Mouse (Mus musculus) spleen, adult 12 weeks (tissue): ENCODE measurements around the gene Poc1b.

Experiments used
- DNase-seq: peaks from one replicate; pipeline ENCODE4 v3.0.0; 2022; ENCODE audit warnings: low spot score

Poc1b gene

DNA sequence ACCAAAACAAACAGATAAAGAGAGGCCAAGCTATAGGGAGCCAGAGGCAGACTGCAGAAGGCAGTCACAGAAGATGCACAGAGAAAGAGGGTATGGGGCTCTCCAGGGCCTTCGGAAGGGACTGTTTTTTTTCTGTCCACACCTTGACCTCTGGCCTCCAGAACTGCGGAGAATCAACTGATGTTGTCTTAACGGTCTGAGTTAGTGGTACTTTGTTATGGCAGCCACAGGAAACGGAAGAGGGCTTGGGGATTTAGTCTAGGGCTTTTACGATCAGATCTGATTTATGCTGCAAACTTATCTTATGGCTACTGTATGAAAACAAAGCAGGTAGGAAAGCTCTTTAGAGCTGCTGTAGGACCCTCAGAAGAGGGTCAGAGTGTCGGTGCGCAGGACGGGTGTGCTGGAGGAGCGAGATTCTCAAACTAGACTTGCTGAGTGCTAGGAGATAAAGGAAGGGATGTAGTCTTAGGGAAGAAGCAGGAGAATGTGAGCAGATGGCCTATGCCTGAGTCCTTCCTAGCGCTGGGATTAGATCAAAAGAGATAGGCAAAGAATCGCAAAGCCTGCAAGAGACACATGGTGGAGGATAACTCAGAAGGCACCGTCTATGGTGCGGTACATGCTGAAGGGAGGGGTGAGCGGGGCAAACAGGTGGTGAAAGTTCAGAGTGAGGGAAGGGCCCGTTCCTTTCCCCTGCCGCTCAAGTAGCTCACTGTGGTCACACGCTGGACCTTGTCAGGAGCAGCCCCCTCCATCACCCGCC lies 8.8 kb downstream of the Poc1b start:
- DNase-seq: no peak

- no peak for DNase-seq
These were observed 9.4 kb downstream of the Poc1b start for GRCm38 (mm10) chr10:99116237-99116632.

DNA sequence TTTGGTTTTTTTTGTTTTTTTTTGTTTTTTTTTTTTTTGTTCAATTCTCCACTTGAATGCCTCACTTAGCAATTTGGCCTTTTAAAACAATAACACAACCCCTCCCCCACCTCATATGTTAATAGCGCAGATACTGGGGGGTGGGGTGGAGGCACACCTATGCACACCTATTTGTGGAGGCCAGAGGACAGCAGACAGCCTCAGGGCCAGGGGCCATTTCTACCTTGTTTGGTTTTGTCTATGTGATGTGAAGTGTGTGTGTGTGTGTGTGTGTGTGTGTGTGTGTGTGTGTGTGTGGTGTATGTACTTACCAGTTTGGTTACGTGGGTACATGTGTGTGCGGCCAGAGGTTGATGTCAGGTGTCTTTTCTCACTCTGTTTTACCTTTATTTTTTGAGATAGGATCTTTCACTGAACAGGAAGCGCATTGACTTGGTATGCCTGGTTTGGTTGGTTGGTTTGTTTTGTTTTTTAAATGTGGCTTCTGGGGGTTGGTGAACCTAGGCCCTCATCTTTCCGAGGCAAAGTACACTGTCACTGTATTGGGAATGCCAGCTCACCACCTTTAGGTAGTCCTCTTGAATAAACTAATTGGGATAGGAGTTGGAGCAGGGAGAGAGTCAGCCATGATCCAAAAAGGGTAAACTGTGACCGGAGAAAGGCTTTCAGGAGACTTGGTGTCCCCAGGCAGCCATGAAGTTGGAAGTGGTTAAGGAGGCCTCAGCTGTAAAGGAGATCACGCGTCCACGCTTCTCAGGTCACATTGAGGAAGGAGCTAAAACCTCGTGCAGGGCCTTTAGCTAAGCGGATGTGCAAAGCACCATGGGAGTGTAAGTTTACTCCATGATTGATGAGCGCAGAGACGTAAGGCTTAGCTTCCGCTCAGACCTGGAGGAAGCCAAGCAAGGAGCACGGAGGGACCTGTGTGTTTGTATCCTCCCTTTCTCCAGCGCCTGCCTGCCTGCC lies 10.1 kb downstream of the Poc1b start:
- DNase-seq: no peak

GRCm38 (mm10) chr10:99117876-99118275 lies 11.0 kb downstream of the Poc1b start:
- no peak for DNase-seq

GRCm38 (mm10) chr10:99118697-99119096 lies 11.9 kb downstream of the Poc1b start:
- no peak for DNase-seq

DNA sequence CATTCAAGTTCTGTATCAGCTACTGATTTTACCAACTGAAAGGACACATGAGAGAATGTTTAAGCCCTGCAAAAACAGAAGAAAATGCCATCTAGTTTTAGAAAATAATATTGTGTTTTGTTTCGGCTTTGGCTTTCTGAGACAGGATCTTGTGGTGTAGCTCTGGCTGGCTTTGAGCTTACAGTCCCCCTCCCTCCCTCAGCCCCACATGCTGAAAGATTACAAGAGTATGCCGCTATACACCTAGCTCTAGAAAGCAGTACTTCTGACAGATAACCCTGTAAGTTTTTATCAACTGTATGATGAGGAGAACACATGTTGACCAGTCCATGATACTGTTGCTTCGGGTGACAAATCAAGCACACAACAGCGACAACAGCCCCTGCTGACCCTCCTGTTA lies 12.6 kb downstream of the Poc1b start:
- DNase-seq: no peak

GRCm38 (mm10) chr10:99126225-99126624 lies 19.4 kb downstream of the Poc1b start, which contains the start of gene Phxr2:
TSS of gene Phxr2 (minus strand) at chr10:99126325.
- no peak for DNase-seq

- no peak for DNase-seq
These were observed 20.1 kb downstream of the Poc1b start for GRCm38 (mm10) chr10:99126954-99127353.

DNA sequence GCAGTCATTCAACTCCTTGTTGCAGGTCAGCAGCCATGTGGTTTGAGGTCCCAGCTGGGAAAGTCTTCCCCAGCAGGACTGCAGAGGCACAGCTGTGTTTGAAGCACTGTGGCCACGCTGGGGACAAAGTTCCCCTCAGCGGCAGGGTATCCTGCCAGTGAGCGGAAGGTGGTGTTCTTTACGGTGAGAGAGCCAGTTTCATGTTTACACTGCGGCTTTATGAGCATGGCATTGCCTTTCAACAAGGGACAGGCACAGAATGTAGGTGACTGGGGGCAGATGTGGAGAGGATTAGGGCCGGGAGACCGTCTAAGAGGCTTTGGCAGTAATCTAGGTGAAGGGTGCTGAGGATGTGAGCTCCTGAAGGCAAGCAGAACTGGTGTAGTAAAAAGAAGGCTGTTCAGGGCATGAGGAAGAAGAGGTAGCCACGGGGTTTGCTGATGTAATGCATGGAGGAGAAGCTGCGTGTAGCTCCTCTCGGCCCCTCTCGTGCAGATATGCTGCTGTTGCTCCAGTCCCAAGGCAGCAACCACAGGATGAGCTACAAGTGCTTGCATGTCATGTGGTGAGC lies 20.9 kb downstream of the Poc1b start:
- no peak for DNase-seq

DNA sequence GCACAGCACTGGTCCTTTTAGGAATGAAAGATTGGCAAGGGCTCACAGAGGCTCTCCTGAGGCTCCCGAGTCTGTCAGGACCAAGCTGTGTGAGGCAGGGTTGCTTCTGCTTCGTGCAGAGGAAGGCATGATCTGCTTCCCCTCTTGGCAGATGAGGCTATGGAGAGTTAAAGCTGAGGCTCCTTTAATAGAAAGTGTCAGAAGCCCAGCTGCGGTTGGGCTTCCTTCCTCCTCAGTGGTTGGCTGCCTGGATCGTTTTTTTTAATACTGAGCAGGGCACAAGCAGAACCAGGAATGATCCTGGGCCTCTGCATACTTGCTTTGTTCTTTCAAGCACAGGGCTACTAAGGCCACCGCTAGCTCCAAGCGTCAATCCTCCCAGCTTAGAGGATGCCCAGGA lies 23.8 kb downstream of the Poc1b start:
- no peak for DNase-seq

DNA sequence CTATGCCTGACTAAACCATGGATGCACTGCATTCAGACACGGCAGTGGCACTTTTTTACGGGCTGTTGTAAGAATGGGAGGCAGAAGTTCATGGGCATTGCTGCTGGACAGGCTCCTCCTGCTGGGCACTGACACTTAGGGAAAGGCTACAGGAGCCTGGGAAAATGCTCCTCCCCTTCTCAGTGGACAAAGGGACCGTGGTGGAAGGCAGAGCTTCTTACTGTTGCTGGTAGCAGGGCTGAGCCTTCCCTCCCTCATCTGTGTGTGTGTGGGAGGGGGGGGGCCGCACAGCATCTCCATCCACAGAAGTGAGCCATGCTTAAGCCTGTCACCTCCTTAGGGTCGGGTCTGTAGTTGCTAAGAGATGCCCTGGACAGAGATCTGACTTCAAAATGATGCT lies 24.5 kb downstream of the Poc1b start:
- no peak for DNase-seq

GRCm38 (mm10) chr10:99132189-99132588 lies 25.4 kb downstream of the Poc1b start:
- DNase-seq: no peak

- no peak for DNase-seq
These were observed 25.9 kb downstream of the Poc1b start for GRCm38 (mm10) chr10:99132595-99133272.

DNA sequence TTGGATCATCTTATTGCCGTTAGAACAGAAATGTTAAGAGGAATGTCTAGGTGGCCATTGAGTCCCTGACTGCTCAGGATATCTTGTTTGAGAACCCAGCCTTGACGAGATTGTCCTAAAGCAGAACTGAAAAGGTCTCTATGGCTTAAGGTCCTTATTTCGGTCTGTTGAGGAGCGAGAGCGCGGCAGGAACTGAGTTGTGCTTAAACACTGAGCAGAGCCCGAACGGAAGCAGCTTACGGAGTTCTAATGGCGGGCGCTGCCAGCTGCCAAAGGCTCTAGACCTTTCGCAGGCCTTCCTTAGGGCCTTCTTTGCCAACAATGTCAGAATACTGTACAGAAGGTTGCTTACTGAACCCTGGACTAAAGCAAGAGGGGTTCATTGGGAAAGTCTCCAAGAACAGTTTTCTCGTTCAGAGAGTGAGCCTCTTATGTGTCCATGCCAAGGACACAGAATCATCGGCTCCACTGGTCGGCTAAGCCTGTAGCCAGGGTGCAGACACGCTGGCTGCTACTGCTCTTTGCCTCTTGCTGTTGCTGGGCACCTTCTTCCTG lies 26.6 kb downstream of the Poc1b start:
- DNase-seq: no peak

GRCm38 (mm10) chr10:99136337-99136736 lies 29.5 kb downstream of the Poc1b start:
- DNase-seq: no peak

DNA sequence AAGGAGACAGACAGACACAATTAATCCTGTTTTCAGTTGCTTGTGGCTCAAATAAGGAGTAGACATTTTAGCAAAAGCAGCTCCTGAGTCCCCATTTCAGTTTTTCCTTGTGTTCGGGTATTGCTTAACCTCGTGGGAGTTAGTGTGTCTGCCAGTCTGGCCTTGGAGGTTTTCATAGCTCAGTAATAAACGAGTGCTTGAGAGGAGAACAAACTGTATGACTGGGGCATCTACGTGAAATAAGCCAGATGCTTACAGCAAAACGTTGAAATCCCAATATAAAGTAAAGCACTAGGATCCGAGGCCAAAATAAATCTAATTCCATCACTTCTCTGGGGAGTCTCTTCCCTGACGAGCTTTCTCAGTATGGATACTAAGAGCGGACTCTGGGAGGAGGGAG lies 38.8 kb downstream of the Poc1b start:
- DNase-seq: no peak

DNA sequence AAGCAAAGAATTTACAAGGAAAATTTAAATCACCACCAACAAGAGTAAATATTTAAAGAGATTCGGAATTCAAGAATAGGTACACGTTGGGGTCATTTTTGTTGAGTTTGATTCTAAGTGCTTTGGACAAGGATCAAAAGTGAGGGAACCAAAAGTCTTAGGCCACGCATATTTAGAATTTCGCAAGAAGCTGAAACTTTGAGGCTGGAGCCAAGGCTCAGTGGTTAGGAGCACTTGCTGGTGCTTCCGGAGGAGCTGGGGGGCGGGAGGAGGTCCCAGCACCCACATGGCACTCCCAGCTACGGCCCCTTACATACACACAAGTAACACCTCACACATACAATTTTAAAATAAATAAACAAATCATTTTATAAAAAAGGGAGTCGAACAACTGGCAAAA lies 39.8 kb downstream of the Poc1b start:
- DNase-seq: no peak

GRCm38 (mm10) chr10:99150016-99150415 lies 43.2 kb downstream of the Poc1b start:
- no peak for DNase-seq

GRCm38 (mm10) chr10:99151580-99151979 lies 44.7 kb downstream of the Poc1b start:
- no peak for DNase-seq

GRCm38 (mm10) chr10:99152063-99152462 lies 45.2 kb downstream of the Poc1b start:
- no peak for DNase-seq

DNA sequence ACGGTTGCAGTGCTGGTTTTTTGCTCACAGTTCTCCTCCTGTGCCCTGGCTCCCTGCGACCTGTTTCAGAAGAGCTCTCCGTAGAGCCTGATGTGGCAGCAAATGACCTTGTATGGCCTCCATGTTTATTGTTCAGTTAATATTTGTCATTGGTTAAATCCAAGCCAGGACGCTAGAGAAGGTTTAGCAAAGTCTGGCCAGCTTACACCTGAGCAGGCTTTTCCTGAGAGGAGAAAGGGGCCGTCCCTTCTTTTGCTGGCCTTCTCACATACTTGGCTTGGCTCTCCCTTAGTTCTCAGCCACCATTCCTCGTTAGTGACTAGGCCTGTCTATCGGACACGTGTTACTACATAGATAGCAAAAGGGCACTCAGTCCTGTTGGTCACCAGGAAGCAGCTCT lies 47.8 kb downstream of the Poc1b start:
- no peak for DNase-seq

DNA sequence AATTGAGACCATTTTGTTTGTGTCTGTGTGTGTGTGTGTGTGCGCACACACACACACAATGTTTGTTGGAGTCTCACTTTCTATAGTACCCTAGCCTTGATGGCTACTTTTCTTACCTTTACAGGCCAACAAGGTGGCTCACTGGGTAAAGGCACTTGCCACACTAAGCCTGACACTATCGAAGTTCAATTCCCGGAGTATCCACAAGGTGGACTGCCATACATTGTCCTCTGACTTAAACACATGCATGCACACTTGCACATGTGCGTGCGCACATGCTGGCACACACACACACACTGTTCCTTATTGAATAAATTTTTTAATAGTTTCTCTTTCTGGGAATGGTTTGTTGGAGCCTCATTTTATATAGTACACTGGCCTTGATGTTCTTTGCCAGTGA lies 50.0 kb downstream of the Poc1b start:
- no peak for DNase-seq
